Mouse (Mus musculus): ENCODE measurements at regions not wholly inside any gene's neighbourhood (a gene's known extent, or its start where the extent isn't known, plus 50 kb on each side); places are given as distances from the start of the nearest gene placed in this dataset.
A peak's percentile ranks its signal among the peaks of the same experiment; 100 is the strongest.

DNA sequence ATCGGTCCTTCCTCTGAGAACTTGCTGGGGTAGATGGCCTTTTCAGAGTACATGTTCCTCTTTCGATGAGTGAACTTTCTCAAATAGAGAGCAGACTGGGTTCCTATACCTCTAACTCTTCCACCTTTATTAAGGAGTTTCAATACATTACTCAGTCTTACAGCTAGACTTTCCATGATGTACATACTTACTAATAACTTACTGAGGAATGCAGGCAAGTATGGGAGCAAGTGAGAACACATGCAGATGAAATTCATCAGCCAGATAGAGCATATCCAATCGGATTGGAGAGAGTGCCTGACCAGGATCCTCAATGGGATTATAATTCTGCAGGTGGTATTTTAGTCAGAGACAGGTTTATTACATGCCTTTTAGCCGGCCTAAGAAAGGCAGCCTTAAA is 292.2 kb upstream of the Large1 start:
- TF ChIP-seq POLR2A (IDR thresholded peaks at IDR 0.05; ENCODE audit: extremely low read depth, insufficient read depth, low read length): no peak
- no peak for TF ChIP-seq CTCF (IDR thresholded peaks at IDR 0.05; ENCODE audit: extremely low read depth, insufficient read depth, low read length)
- Histone ChIP-seq H3K4me3 (ENCODE audit: insufficient read depth, low read length) (no peak overlapping the region), H3K4me1 (ENCODE audit: control insufficient read depth, insufficient read depth, low read length) (no peaks in the 10 kb centered on the region), H3K27ac (ENCODE audit: insufficient read depth, low read length) (no peak overlapping the region)

DNA sequence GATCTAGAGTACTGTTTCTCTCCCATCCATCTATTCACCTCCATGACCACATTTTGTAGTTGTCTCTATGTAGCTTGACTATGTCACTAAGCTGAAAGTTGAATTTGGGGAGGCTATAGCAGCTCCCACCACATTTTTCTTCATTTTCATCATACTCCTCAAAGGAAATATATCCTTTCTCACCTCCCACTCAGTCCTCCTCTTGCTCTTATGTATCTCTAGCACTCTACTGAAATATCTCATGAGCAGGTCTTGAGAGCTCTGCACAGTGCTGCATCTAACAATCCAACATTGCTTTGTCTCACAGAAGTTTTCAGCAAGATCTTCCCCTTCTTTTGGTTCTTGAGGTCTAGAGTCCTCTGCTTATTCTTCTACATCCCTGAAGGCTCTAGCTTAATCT is 273.5 kb upstream of the Large1 start:
- Histone ChIP-seq H3K27ac (ENCODE audit: insufficient read depth, low read length) (no peak overlapping the region), H3K4me3 (ENCODE audit: insufficient read depth, low read length) (no peak overlapping the region), H3K4me1 (ENCODE audit: control insufficient read depth, insufficient read depth, low read length) (no peaks in the 10 kb centered on the region)
- TF ChIP-seq CTCF (IDR thresholded peaks at IDR 0.05; ENCODE audit: extremely low read depth, insufficient read depth, low read length) (no peak), POLR2A (IDR thresholded peaks at IDR 0.05; ENCODE audit: extremely low read depth, insufficient read depth, low read length) (no peak)

DNA sequence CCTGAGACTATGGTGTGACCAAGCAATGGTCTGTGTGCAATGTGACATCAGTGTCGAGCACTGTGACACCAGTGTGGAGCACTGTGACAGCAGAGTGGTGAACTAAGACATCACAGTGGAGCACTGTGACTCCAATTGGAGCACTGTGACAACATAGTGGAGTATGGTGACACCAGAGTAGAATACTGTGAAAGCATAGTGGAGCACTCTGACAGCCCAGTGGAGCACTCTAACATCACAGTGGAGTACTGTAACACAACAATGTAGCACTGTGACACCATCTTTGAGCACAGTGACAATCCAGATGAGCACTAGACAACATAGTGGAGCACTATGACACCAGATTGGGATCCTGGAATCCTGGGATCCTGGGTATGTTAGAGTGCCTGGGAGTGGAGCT is 265.6 kb upstream of the Large1 start:
- no peak overlapping the region for H3K4me3 ChIP-seq (ENCODE audit: insufficient read depth, low read length)
- TF ChIP-seq CTCF (IDR thresholded peaks at IDR 0.05; ENCODE audit: extremely low read depth, insufficient read depth, low read length) (no peak), POLR2A (IDR thresholded peaks at IDR 0.05; ENCODE audit: extremely low read depth, insufficient read depth, low read length) (no peak)
- H3K4me1 ChIP-seq (ENCODE audit: control insufficient read depth, insufficient read depth, low read length): no peaks in the 10 kb centered on the region
- H3K27ac ChIP-seq (ENCODE audit: insufficient read depth, low read length): no peak overlapping the region

DNA sequence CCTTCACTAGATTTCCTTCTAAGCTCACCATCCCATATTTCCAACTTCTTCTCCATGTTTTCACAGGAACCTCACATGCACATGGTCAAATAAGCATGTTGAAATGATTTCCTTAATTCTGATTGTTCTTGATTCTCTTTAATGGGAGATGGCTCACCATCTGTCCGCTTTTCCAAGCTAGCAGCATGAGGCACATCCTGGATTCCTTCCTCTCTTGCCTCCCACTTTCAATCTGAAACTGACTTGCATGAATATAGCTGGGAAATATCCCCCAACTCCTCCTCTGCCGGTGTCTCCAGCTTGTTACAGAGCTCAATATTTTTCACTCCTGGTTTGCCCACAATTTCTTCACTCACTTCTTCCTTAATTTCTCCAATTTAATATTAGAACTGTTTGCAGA is 261.3 kb upstream of the Large1 start:
- Histone ChIP-seq H3K27ac (ENCODE audit: insufficient read depth, low read length) (no peak overlapping the region), H3K4me1 (ENCODE audit: control insufficient read depth, insufficient read depth, low read length) (peaks cover 3% of the 10 kb centered on the region; the same call in 1 of the 2 replicates), H3K4me3 (ENCODE audit: insufficient read depth, low read length) (no peak overlapping the region)
- TF ChIP-seq POLR2A (IDR thresholded peaks at IDR 0.05; ENCODE audit: extremely low read depth, insufficient read depth, low read length) (no peak), CTCF (IDR thresholded peaks at IDR 0.05; ENCODE audit: extremely low read depth, insufficient read depth, low read length) (no peak)

DNA sequence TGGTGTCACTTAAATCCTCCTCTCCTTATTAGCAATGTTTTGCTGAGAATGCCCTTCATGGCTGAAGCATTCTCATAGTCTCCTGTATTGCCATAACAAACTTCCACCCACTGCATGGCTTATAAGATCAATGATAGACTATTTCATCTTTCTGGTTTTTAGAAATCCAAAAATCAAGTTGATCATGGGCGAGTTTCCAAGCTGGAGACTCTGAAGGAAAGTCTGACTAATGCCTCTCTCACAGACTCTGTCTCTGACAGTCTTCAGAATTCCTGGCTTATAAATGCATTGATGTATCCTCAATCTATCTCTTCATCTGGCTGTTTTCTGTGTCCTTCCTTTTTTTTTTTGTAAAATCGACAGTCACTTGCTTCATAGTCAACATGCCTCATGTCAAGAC is 260.8 kb upstream of the Large1 start:
- Histone ChIP-seq H3K4me3 (ENCODE audit: insufficient read depth, low read length) (no peak overlapping the region), H3K27ac (ENCODE audit: insufficient read depth, low read length) (peak overlapping the region; percentile 13; the same call in 1 of the 2 replicates)
- TF ChIP-seq POLR2A (IDR thresholded peaks at IDR 0.05; ENCODE audit: extremely low read depth, insufficient read depth, low read length) (no peak), CTCF (IDR thresholded peaks at IDR 0.05; ENCODE audit: extremely low read depth, insufficient read depth, low read length) (no peak)

DNA sequence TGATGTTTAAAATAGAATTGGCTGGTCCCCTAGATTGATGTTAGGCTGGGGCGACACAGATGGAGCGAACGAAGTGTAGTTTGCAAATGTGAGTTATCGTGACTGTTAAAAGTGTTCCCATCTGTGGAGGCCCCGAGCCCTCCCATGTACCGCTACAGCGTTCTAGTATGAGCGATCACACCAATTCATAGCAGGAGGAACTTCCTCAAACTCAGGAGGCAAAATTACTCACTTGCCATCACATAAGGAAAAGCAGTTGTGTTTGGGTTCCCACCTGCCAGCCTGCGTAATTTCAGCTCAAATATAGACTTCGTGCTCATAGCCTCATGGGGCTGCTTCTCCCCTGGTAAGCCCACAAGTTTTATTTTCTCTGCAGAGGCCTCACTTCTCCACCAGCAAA is 258.2 kb upstream of the Large1 start:
- peaks cover 3% of the 10 kb centered on the region; the same call in 1 of the 2 replicates for H3K4me1 ChIP-seq (ENCODE audit: control insufficient read depth, insufficient read depth, low read length)
- no peak for TF ChIP-seq POLR2A (IDR thresholded peaks at IDR 0.05; ENCODE audit: extremely low read depth, insufficient read depth, low read length)
- TF ChIP-seq CTCF (IDR thresholded peaks at IDR 0.05; ENCODE audit: extremely low read depth, insufficient read depth, low read length): no peak
- no peak overlapping the region for H3K4me3 ChIP-seq (ENCODE audit: insufficient read depth, low read length)

More for the DNA sequence above, 260.8 kb upstream of the Large1 start:
- H3K4me1 ChIP-seq (ENCODE audit: control insufficient read depth, insufficient read depth, low read length): peaks cover 3% of the 10 kb centered on the region; the same call in 1 of the 2 replicates

DNA sequence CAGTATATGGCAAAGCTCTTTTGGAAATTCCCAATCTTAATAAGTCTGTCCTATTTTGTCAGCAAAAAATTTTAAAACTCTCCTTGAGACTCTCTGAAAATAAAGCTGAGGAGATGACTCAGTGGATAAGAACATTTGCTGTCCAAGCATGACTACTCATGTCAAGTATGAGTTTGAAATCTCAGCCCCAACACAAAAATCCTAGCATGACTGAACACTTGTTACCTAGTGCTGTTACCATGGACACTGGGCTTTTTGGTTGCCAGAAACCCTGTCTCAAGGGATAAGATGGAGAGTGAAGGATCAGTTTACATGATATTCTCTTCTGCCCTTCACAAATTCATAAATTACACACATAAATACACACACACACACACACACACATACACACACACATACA is 217.3 kb upstream of the Large1 start:
- Histone ChIP-seq H3K27ac (ENCODE audit: insufficient read depth, low read length) (peak overlapping the region; percentile 35; the same call in 1 of the 2 replicates), H3K4me3 (ENCODE audit: insufficient read depth, low read length) (no peak overlapping the region), H3K4me1 (ENCODE audit: control insufficient read depth, insufficient read depth, low read length) (no peaks in the 10 kb centered on the region)
- TF ChIP-seq CTCF (IDR thresholded peaks at IDR 0.05; ENCODE audit: extremely low read depth, insufficient read depth, low read length) (no peak), POLR2A (IDR thresholded peaks at IDR 0.05; ENCODE audit: extremely low read depth, insufficient read depth, low read length) (no peak)

More for the DNA sequence above, 258.2 kb upstream of the Large1 start:
- no peak overlapping the region for H3K27ac ChIP-seq (ENCODE audit: insufficient read depth, low read length)

DNA sequence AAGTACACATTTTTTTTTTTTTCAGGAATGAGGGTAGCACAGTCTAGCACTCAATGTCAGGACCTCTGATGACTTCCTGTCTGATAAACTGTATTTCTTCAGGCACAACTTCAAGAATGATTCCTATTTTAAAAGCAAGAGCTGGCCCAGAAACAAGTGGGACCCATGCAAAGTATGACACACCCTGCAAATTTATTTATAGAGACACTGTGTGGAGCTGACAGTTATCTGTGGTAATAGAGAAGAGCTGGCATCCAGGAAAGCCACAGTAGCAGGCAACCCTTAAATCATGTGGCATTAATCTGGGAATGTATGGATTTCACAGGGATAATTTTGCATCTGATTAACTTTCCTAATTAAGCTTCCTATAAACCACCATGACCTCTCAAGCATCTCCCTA is 216.6 kb upstream of the Large1 start:
- no peak for TF ChIP-seq CTCF (IDR thresholded peaks at IDR 0.05; ENCODE audit: extremely low read depth, insufficient read depth, low read length)
- no peak for TF ChIP-seq POLR2A (IDR thresholded peaks at IDR 0.05; ENCODE audit: extremely low read depth, insufficient read depth, low read length)

More for the DNA sequence above, 216.6 kb upstream of the Large1 start:
- Histone ChIP-seq H3K4me1 (ENCODE audit: control insufficient read depth, insufficient read depth, low read length) (no peaks in the 10 kb centered on the region), H3K27ac (ENCODE audit: insufficient read depth, low read length) (no peak overlapping the region), H3K4me3 (ENCODE audit: insufficient read depth, low read length) (no peak overlapping the region)
